Mouse (Mus musculus): ENCODE measurements around the gene Efemp1.

Gene Efemp1

GRCm38 (mm10) chr11:28853102-28853800, at the start of gene Efemp1:
Gene Efemp1 (plus strand): TSS chr11:28853204.
- DNase-seq (ENCODE audit: extremely low read depth, low read depth, low spot score) = no peak

- DNase-seq (ENCODE audit: extremely low read depth, low read depth, low spot score) = no peak
Measured at GRCm38 (mm10) chr11:28808685-28809084, 44.3 kb upstream of the Efemp1 start.

GRCm38 (mm10) chr11:28811874-28812273, 41.1 kb upstream of the Efemp1 start:
- DNase-seq (ENCODE audit: extremely low read depth, low read depth, low spot score) = no peak

GRCm38 (mm10) chr11:28812564-28812963, 40.4 kb upstream of the Efemp1 start:
- no peak for DNase-seq (ENCODE audit: extremely low read depth, low read depth, low spot score)

- no peak for DNase-seq (ENCODE audit: extremely low read depth, low read depth, low spot score)
Measured at GRCm38 (mm10) chr11:28817405-28817804, 35.6 kb upstream of the Efemp1 start.

- no peak for DNase-seq (ENCODE audit: extremely low read depth, low read depth, low spot score)
Measured at GRCm38 (mm10) chr11:28826950-28827349, 26.1 kb upstream of the Efemp1 start.

- no peak for DNase-seq (ENCODE audit: extremely low read depth, low read depth, low spot score)
Measured at GRCm38 (mm10) chr11:28833809-28834208, 19.2 kb upstream of the Efemp1 start.

GRCm38 (mm10) chr11:28835141-28835540, 17.9 kb upstream of the Efemp1 start:
- DNase-seq (ENCODE audit: extremely low read depth, low read depth, low spot score) = no peak

- DNase-seq (ENCODE audit: extremely low read depth, low read depth, low spot score) = no peak
Measured at GRCm38 (mm10) chr11:28849841-28850240, 3.2 kb upstream of the Efemp1 start.

GRCm38 (mm10) chr11:28851645-28852044, 1.4 kb upstream of the Efemp1 start:
- no peak for DNase-seq (ENCODE audit: extremely low read depth, low read depth, low spot score)

- no peak for DNase-seq (ENCODE audit: extremely low read depth, low read depth, low spot score)
Measured at GRCm38 (mm10) chr11:28852361-28852919, 564 bp upstream of the Efemp1 start.

- DNase-seq (ENCODE audit: extremely low read depth, low read depth, low spot score) = no peak
Measured at GRCm38 (mm10) chr11:28859125-28859524, 6.1 kb downstream of the Efemp1 start.

GRCm38 (mm10) chr11:28869129-28869528, 16.1 kb downstream of the Efemp1 start:
- no peak for DNase-seq (ENCODE audit: extremely low read depth, low read depth, low spot score)

GRCm38 (mm10) chr11:28881381-28881976, 28.5 kb downstream of the Efemp1 start:
- DNase-seq (ENCODE audit: extremely low read depth, low read depth, low spot score) = no peak

- no peak for DNase-seq (ENCODE audit: extremely low read depth, low read depth, low spot score)
Measured at GRCm38 (mm10) chr11:28883106-28883505, 30.1 kb downstream of the Efemp1 start.

- DNase-seq (ENCODE audit: extremely low read depth, low read depth, low spot score) = no peak
Measured at GRCm38 (mm10) chr11:28889538-28889937, 36.5 kb downstream of the Efemp1 start.

GRCm38 (mm10) chr11:28891515-28891914, 38.5 kb downstream of the Efemp1 start:
- no peak for DNase-seq (ENCODE audit: extremely low read depth, low read depth, low spot score)

- no peak for DNase-seq (ENCODE audit: extremely low read depth, low read depth, low spot score)
Measured at GRCm38 (mm10) chr11:28899420-28899819, 46.4 kb downstream of the Efemp1 start.

- DNase-seq (ENCODE audit: extremely low read depth, low read depth, low spot score) = no peak
Measured at GRCm38 (mm10) chr11:28904596-28904995, 51.6 kb downstream of the Efemp1 start.

GRCm38 (mm10) chr11:28906288-28906687, 53.3 kb downstream of the Efemp1 start:
- peak; percentile 83 for DNase-seq (ENCODE audit: extremely low read depth, low read depth, low spot score)

- DNase-seq (ENCODE audit: extremely low read depth, low read depth, low spot score) = peak; percentile 62
Measured at GRCm38 (mm10) chr11:28908908-28909545, 56.0 kb downstream of the Efemp1 start.

Measured in fat pad, adult 2 months (tissue).